Mouse (Mus musculus) ES-Bruce4 (cell line): ENCODE results near the gene Olfr1061.

Experiments
- CTCF ChIP-seq: IDR thresholded peaks from one replicate; pipeline ENCODE4 v1.8.1; 2011; ENCODE audit warnings: low read depth, low read length
- POLR2A ChIP-seq: IDR thresholded peaks from one replicate; pipeline ENCODE4 v1.8.1; 2011; ENCODE audit warnings: low read length; ENCODE audit not compliant: insufficient read depth

DNA sequence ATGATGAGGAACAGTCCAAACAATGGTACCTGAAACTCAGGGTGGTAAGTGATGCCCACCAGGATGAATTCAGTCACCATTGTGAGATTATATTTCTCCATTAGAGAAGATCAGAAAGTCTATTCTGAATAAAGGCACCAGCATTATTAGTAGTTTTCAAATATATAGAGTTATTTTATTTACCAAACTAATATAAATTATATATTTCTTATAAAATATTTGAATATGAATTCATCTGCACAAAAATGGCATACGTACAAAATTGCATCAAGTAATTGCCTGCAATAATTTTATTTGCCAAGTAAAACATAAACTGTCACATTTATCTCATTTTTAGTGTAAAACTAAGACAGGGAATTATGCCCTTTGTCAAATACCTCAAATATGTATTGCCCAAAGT, 42.3 kb upstream of the Olfr1061 start, which contains the start of gene Olfr1066:
- TF ChIP-seq POLR2A = no peak
- TF ChIP-seq CTCF = no peak
